Mouse (Mus musculus): ENCODE results near the gene Rrp1. TPM values are rescaled to one million over a fixed set of nuclear protein-coding genes. Genes with fewer than 3 reads are reported as not detected.

Rrp1 gene
- polyA plus RNA-seq (2017; shearing (Covaris generic)), result 100 to 1,000 TPM in 1 of 2 experiments, 10 to 100 TPM in 1; 92.2 to 124 TPM

- peak; percentile 96 for ATAC-seq
Observed at GRCm38 (mm10) chr10:78412319-78413151, at the start of gene Rrp1. Gene Rrp1, minus strand, starts transcription at chr10:78413043.

GRCm38 (mm10) chr10:78461767-78462166 is 48.9 kb upstream of the Rrp1 start:
- no peak for ATAC-seq

- ATAC-seq, result no peak
Observed at GRCm38 (mm10) chr10:78460463-78460862, 47.6 kb upstream of the Rrp1 start.

GRCm38 (mm10) chr10:78458348-78459111 is 45.7 kb upstream of the Rrp1 start:
- peak; percentile 17 for ATAC-seq

GRCm38 (mm10) chr10:78457495-78458347 is 44.9 kb upstream of the Rrp1 start:
- ATAC-seq, result peak; percentile 95

GRCm38 (mm10) chr10:78456696-78457095 is 43.9 kb upstream of the Rrp1 start:
- ATAC-seq, result no peak

GRCm38 (mm10) chr10:78452641-78453040 is 39.8 kb upstream of the Rrp1 start:
- no peak for ATAC-seq

GRCm38 (mm10) chr10:78450761-78451160 is 37.9 kb upstream of the Rrp1 start:
- ATAC-seq, result no peak

GRCm38 (mm10) chr10:78447396-78447795 is 34.6 kb upstream of the Rrp1 start:
- no peak for ATAC-seq

- ATAC-seq, result no peak
Observed at GRCm38 (mm10) chr10:78446195-78446594, 33.4 kb upstream of the Rrp1 start.

GRCm38 (mm10) chr10:78442292-78442691 is 29.4 kb upstream of the Rrp1 start:
- ATAC-seq, result no peak

GRCm38 (mm10) chr10:78441606-78442005 is 28.8 kb upstream of the Rrp1 start:
- ATAC-seq, result no peak

GRCm38 (mm10) chr10:78440812-78441211 is 28.0 kb upstream of the Rrp1 start:
- ATAC-seq, result no peak

GRCm38 (mm10) chr10:78439990-78440389 is 27.1 kb upstream of the Rrp1 start:
- no peak for ATAC-seq

- ATAC-seq, result no peak
Observed at GRCm38 (mm10) chr10:78439550-78439949, 26.7 kb upstream of the Rrp1 start.

GRCm38 (mm10) chr10:78438094-78438493 is 25.3 kb upstream of the Rrp1 start:
- ATAC-seq, result peak; percentile 72

- no peak for ATAC-seq
Observed at GRCm38 (mm10) chr10:78432853-78433252, 20.0 kb upstream of the Rrp1 start.

GRCm38 (mm10) chr10:78429776-78430175 is 16.9 kb upstream of the Rrp1 start:
- no peak for ATAC-seq

GRCm38 (mm10) chr10:78429180-78429579 is 16.3 kb upstream of the Rrp1 start:
- no peak for ATAC-seq

GRCm38 (mm10) chr10:78428070-78428469 is 15.2 kb upstream of the Rrp1 start:
- no peak for ATAC-seq

GRCm38 (mm10) chr10:78426117-78426735 is 13.4 kb upstream of the Rrp1 start:
- no peak for ATAC-seq

Measured in activated CD4-positive, CD25-positive, alpha-beta regulatory T cell, adult 4 months (primary cell).